Mouse (Mus musculus) cerebellum, adult 2 months (tissue): Measurements from ENCODE around the gene Rgs19.

ENCODE experiments used
- CTCF ChIP-seq: fragments of 200-500 bp; IDR thresholded peaks from 2 replicates; pipeline ENCODE4 v1.5.1; 2011; ENCODE audit warnings: low read depth, mild to moderate bottlenecking, control low read depth, low read length, moderate library complexity, borderline replicate concordance; ENCODE audit not compliant: insufficient read depth
- POLR2A ChIP-seq: fragments of 200-500 bp; IDR thresholded peaks from 2 replicates; pipeline ENCODE4 v1.6.1; 2011; ENCODE audit warnings: low read length, control low read depth, borderline replicate concordance; ENCODE audit not compliant: insufficient read depth

GRCm38 (mm10) chr2:181678780-181679179 lies 15.0 kb downstream of the Rgs19 start:
- TF ChIP-seq POLR2A (no peak), CTCF (peak; percentile 87)
